Mouse (Mus musculus) CD8-positive naive resting alpha-beta T cell, adult 2 months (primary cell): ENCODE measurements around the gene Ndufs3.
"Not testable (repeated sequence)": the region's sequence is repeated elsewhere in the genome, so short reads cannot be mapped to it uniquely, and the experiment has no call there.

Experiments used
- DNase-seq, 2 experiments: peaks; one replicate each; pipeline ENCODE4 v3.0.0; 2022; ENCODE audit warnings: low read depth in 2 of 2, low spot score in 2 of 2

Gene Ndufs3

DNA sequence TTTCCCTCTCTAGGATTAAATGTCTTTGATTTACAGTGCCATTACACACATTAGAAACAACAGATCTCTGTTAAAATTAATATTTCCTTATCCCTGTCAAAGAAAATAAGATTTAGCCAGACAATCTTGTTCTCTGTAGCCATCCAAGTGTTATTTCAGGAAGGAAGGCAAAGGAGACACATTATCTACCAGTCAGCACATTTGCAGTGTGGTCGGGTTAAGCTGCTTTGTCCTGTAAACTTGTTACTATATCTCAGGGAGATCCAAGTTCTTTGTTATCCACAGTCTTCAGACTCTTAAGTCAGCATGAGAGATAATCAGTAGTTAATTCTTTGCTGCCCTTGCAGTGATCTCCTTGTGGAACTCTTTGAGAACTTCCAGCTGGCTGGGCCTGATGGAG, 6.2 kb upstream of the Ndufs3 start:
- no peak for DNase-seq

GRCm38 (mm10) chr2:90906721-90907120, 2.1 kb upstream of the Ndufs3 start:
- DNase-seq: no peak

GRCm38 (mm10) chr2:90904856-90905224, 213 bp upstream of the Ndufs3 start:
- DNase-seq: no peak

GRCm38 (mm10) chr2:90903398-90903797, 1.2 kb downstream of the Ndufs3 start:
- DNase-seq: no peak

- not testable (repeated sequence) for DNase-seq
Observed at GRCm38 (mm10) chr2:90894299-90894677, 10.3 kb downstream of the Ndufs3 start.

GRCm38 (mm10) chr2:90893673-90894298, 10.8 kb downstream of the Ndufs3 start:
- DNase-seq: no peak

DNA sequence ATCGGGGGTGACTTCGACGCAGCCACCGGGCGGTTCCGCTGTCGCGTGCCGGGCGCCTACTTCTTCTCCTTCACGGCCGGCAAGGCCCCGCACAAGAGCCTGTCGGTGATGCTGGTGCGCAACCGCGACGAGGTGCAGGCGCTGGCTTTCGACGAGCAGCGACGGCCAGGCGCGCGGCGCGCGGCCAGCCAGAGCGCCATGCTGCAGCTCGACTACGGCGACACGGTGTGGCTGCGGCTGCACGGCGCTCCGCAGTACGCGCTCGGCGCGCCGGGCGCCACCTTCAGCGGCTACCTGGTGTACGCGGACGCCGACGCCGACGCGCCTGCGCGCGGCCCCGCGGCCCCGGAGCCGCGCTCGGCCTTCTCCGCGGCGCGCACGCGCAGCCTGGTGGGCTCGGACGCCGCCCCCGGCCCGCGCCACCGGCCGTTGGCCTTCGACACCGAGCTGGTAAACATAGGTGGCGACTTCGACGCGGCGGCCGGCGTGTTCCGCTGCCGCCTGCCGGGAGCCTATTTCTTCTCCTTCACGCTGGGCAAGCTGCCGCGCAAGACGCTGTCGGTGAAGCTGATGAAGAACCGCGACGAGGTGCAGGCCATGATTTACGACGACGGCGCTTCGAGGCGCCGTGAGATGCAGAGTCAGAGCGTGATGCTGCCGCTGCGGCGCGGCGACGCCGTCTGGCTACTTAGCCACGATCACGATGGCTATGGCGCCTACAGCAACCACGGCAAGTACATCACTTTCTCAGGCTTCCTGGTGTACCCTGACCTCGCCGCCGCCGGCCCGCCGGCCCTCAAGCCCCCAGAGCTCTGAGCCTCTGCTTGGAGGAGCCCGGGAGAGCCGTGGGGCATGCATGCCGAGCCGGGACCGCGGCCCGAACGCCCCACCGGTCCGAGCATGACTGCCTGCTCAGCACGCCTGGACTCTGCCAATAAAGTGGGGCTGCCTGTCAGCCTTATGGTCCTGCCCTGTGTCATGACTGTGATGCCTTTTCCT, 14.8 kb downstream of the Ndufs3 start:
- peak; percentile 13 to 26 for DNase-seq

- no peak for DNase-seq
Observed at GRCm38 (mm10) chr2:90887627-90888026, 17.0 kb downstream of the Ndufs3 start.

- DNase-seq: no peak
Observed at GRCm38 (mm10) chr2:90886436-90886835, 18.2 kb downstream of the Ndufs3 start.

DNA sequence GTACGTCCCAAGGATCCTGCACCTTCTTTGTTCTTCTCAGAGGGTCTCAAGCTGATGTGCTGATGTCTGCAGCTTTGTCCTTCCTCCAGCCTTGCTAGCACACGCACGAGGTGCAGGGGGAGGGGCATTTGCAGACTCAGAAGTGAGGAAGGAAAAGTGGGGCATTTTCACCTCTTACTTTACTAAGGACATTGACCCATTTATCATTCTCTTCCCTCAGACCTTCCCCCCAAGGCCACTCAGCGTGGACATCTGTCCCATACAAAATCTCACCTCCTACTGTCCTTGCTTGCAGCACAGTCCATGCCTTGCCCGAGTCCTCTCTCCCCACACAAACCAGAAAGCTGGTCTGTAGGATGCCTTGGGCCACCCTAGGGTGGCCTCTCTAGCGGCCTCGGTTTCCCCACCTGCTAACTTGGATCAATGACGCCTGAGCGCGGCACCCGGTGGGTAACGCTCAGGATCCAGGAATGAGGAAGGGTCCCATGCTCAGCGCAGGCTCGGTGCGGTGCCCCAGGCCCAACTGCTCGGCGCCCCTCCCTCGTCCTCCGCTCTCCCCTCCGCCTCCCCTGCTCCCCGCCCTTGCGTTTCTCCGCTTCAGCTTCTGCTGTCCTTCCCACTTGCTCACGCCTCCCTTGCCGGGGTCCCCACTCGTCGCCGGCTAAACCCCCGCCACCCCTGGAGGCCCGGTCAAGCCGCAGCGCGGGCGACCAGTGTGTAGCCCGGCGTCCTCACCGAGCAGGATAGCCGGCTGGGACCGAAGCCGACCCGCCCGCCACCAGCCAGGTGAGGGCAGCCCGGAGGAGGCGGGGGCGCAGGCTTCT, 19.2 kb downstream of the Ndufs3 start, which contains the start of gene C1qtnf4:
TSS of gene C1qtnf4 (plus strand) at position 643 of the 824 bp plus-strand sequence.
- DNase-seq: no peak

DNA sequence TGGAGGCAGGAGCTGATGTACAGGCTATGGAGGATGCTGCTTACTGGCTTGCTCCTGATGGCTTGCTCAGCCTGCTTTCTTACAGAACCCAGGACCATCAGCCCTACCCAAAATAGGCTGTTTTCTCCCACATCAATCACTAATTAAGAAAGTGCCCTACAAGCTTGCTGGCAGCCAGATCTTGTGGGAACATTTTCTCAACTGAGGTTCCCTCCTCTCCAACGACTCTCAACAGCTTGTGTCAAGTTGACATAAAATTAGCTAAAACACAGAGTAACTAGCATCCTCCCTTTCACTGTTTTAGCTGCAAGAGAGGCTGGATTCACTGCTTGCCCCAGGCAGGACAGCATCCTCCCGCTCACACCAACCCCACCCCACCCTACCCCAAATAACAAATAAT, 22.8 kb downstream of the Ndufs3 start:
- no peak for DNase-seq

DNA sequence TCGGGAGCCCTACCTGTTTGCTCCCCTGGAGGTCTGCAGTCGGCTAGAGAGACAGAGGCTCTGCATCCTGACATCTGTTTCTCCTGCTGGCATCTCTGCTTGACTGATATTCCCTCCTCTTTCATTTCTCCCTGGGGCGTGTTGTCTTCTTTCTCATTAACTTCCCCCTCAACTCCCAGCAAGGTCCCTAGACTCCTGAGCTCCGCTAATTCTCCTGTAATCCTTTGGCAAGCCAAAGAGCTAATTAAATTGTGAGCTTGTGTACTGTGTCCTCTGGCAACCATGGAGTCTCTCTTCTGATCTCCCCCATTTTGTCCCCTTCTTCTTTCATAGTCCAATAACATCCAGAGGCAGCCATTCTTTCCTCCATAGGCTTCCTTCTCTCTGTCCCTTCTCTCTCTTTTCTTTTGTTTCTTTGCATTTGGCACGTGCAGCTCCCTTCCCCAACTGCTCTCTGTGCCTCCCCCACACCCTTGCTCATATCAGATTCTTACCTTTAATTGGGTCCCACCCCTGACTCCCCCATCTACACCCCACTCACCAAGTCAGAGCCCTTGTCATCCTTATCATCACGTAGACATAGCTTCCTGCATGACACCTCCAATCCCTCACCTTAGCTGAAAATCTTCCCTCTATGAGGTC, 24.4 kb downstream of the Ndufs3 start:
- no peak for DNase-seq

- no peak for DNase-seq
Observed at GRCm38 (mm10) chr2:90879419-90879818, 25.2 kb downstream of the Ndufs3 start.

DNA sequence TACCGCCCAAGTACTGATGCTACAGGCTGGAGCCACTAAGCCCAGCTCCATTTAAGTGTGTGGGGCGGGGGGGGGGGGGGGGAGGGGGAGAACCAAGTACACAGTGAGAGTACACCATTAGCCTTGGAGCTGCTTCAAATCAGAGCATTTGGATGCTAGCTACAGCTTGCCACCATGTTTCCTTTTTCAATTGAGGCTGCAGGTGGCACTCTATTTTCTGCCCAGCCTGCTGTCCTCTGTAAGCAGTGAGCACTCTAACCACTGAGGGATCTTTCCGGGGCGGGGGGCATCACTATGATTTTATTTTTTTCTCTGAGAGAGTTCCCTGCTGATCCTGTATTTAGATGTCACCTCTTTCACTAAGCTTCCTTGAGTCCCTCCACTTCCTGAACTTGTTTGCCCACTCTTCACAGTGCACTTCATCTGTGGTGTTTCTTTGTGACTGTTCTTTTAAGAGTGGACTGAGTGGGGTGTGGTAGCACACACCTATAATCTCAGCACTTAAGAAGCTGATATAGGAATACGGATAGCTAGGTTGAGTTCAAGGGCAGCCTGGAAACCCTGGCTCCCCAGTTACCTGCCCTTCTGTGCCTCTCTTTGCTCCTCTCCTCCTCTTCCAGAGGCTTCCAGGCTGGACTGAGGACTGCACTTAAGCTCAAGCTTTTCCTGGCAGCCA, 26.9 kb downstream of the Ndufs3 start:
- DNase-seq: no peak

DNA sequence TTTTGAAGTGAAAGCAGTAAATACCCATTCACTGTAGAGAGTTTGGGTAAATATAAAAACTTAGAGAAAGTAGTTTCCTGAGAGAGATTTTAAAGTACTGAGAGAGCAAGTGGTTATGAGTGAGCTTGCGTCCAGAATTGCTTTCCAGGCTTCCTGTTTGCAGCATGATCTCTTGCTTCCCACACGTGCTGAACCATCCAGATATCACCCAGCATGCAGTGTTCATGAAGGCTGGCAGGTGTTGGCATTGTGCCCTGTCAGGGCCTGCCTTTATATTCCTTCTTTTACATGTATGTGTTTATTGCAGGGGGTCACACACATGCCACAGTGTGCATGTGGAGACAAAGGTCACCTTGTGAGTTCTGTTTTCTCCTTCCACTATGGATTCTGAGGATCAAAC, 29.4 kb downstream of the Ndufs3 start:
- no peak for DNase-seq

GRCm38 (mm10) chr2:90874025-90874424, 30.6 kb downstream of the Ndufs3 start:
- no peak for DNase-seq

DNA sequence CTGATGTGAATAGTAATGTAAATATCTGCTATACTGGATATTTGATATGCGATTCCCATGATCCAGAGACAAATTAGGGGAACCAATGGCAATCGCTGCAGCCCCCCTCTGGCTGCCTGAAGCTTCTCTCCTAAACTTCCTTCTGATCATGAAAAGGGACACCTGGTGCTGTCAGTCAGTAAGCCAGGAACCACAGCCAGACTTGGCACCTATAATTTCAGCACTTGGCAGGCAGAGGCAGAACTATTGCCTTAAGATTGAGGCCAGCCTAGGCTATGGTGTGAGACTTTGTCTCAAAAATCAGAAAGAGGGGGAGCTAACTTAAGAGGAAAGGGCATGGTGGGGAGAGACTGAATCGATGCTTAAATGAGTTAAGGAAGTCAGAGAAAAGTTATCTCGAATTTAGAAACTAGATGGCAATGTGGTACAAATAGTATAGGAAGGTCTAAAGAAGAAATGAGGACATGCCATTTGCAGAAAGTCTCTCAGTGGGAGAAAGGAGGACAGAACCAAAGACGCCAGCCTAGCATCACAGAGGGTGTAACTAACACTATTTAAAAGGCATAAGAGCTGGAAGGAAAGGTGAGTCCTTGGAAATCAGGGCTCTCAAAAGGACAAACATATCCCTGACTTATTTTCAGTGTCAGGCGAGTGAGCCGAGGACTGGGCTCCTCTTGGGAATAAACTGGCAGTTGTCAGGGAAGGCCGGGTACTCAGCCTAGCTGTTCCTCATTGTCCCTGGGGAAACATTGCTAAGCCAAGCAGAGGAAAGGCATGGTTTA, 33.3 kb downstream of the Ndufs3 start:
- no peak for DNase-seq

GRCm38 (mm10) chr2:90870136-90870601, 34.5 kb downstream of the Ndufs3 start:
- DNase-seq: no peak

DNA sequence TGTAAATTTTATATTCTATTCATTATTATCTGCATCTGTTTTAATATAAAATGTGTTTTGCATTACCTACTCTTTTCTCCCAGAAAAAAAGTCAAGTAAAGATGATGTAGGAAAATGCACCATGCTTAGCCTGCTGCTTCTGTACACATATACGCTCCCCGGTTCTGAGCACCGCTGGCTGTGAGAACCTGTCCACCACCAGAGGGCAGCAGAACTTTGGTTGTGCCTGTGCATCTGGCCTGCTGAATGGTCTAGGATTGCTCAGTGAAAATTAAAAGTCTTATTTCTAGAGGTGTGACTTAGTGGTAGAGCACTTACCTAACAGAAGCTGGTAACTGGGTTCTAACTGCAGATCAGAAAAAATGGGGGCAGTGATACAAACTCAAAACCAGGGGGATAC, 38.1 kb downstream of the Ndufs3 start:
- DNase-seq: peak; percentile 64 to 79

DNA sequence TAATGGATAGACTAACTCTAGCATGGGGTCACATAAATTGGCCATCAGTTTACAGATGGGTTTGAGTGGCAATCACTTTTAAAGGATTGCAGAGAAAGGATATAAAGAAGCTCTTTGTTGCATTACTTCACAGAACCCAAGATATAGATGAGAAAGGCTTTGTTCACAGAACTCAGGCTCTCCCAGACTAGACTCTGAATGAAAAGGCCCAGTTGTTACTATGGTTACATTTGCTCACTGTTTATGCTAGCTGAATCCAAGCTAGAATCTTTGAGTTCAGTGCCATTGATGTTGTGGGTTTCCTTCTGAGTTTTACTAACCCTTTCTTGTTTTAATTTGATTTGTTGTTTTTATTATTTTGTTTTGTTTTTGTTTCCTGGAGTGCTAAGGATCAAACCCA, 40.4 kb downstream of the Ndufs3 start:
- no peak for DNase-seq
